Mouse (Mus musculus): Measurements from ENCODE around the gene Afap1l2.

DNA sequence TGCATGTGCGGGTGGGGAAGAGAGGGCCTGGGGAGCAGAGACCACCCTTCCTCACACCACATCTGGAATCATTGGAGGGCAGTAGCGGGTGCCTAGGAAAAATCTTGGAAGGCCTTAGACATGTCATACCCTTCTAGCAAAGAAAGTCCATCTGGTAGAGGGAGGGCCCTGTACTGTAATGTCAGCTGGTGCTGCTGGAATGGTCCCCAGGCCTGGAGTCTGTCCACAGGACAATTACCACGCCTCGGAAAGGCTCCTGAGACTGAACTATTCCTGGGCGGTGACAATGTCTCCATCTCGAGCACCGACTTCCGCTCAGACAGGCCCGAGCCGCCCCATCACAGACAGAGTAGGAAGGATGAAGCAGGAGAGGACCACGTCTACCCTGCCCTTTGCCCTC lies 67.5 kb downstream of the Afap1l2 start:
- no peak for TF ChIP-seq CTCF (IDR thresholded peaks at IDR 0.05; ENCODE audit: control insufficient read depth, insufficient read depth, low read length)
- no peak for TF ChIP-seq POLR2A (IDR thresholded peaks at IDR 0.05; ENCODE audit: borderline replicate concordance, control insufficient read depth, low read depth, low read length)

Measured in bone marrow, adult 2 months (tissue).